Mouse (Mus musculus): ENCODE results near the gene Fermt1. TPM values are rescaled to one million over a fixed set of nuclear protein-coding genes. Genes with fewer than 3 reads are reported as not detected.
A peak's percentile ranks its signal among the peaks of the same experiment; 100 is the strongest.

Gene Fermt1
- polyA plus RNA-seq, 1 experiment from 2014 or later = 8.6 TPM

DNA sequence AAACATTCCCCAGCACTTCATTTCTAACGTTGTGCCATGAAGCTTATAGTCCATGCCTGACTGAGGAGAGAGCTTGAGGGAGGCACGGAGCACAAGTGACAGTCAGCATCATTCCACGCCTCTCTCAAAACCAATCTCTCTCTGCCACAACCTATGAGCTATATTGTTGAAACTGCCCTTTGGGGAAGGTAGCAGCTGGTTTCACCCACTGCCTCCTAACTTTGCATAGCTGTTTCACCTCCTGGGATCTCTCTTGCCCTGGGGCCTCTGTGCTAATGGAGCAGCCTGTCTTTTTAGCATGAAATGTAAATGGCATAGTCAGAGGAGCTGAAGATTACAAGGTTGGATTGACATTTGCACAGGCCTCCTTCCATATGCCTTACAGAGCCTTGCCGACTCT lies 43.6 kb downstream of the Fermt1 start:
- H3K36me3 ChIP-seq = no peaks in the 10 kb centered on the region

DNA sequence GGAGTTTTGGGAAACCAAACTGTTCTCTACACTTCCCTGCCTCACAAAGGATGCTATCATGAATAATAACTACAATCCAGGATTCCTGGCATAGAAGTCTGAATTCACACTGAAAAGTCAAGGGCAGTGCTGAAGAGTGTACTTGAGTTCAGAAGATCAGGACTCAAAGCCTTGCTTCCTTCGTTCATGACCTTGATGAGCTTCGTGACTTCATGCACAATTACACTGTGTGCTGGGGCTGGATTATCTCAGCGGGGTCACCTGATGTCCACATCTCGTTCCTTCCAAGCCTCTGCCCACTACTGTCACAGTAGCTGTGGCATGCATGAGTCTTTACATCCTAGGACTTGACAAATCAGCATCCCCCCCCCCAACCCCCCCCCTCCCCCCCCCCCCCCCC lies 44.1 kb downstream of the Fermt1 start:
- 83% methylated on average over 4 of the region's 4 CpGs for WGBS
- H3K36me3 ChIP-seq = no peaks in the 10 kb centered on the region
- no peaks in the 10 kb centered on the region for H3K27me3 ChIP-seq (ENCODE audit: insufficient read depth, poor library complexity, severe bottlenecking)
- no peak overlapping the region for H3K27ac ChIP-seq
- no peak for DNase-seq (ENCODE audit: low spot score)
- no peaks in the 10 kb centered on the region for H3K9me3 ChIP-seq
- H3K4me3 ChIP-seq = no peak overlapping the region
- H3K4me1 ChIP-seq (replicated peaks) = no peaks in the 10 kb centered on the region

More for the DNA sequence above, 43.6 kb downstream of the Fermt1 start:
- no peak for DNase-seq (ENCODE audit: low spot score)
- Histone ChIP-seq H3K27me3 (ENCODE audit: insufficient read depth, poor library complexity, severe bottlenecking) (no peaks in the 10 kb centered on the region), H3K4me3 (no peak overlapping the region), H3K9me3 (no peaks in the 10 kb centered on the region), H3K27ac (no peak overlapping the region), H3K4me1 (replicated peaks) (no peaks in the 10 kb centered on the region)
- WGBS = 80% methylated on average over 3 of the region's 4 CpGs

DNA sequence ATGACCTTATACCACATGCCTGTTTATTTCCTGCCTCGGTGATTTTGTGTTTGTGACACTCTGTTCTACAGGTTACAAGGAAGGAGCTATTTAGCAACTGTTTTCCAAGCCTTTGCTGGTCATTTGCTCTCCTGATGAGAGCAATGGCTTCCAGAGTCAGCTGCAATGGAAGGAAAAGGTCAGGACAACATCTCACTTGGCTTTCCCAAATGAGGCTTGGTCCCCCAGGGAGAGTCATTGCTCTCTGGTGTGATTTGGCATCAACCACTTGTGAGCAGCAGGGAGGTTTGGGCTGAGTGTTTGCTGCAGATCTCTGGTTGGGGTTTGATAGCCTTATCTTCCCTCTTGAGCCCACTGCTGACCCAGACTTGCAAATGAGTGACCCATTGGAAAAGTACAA lies 45.1 kb downstream of the Fermt1 start:
- H3K27me3 ChIP-seq (ENCODE audit: insufficient read depth, poor library complexity, severe bottlenecking) = no peaks in the 10 kb centered on the region
- no peaks in the 10 kb centered on the region for H3K9me3 ChIP-seq
- H3K27ac ChIP-seq = no peak overlapping the region
- H3K36me3 ChIP-seq = no peaks in the 10 kb centered on the region
- H3K4me1 ChIP-seq (replicated peaks) = no peaks in the 10 kb centered on the region
- WGBS = 85% methylated on average over 1 of the region's 1 CpGs
- DNase-seq (ENCODE audit: low spot score) = no peak
- H3K4me3 ChIP-seq = no peak overlapping the region

DNA sequence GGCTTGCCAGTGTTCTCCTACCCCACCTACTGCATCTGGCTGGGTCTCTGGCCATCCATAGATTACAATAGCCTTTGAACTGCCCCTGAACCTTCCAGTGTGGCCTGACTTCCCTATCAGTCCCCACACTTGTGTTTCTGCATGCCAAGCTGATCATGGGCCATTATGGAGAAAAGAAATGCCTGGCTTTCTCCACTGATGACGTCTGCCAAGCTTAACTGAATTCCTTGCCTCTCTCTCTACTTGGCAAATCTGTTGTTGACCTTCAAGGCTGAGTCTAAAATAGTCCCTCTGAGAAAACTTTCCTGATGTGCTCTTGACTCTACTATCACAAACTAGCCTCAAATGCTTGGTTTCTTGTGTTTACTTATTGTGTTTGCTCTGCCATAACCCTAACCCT lies 47.5 kb downstream of the Fermt1 start:
- DNase-seq (ENCODE audit: low spot score) = no peak
- WGBS = 53% methylated on average over 1 of the region's 1 CpGs
- H3K9me3 ChIP-seq = no peaks in the 10 kb centered on the region

DNA sequence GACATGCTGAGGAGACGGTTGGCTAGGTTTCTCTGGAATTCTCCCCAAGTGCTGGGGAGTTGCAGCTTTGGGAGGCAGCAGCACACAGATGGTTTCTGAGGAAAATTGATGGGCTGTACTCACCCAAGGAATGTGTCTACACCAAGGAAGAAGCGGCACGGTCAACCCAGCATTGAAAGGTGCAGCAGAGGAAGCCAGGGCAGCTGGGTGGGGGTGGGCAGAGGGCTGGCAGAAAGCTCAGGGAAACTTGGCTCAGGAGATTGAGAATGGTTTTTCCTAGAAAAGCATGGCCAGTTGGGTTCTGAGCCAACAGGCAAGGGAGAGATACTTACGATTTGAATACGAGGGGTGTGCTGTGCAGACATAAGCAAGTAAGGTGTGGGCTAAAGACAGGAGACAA lies 51.9 kb downstream of the Fermt1 start:
- Histone ChIP-seq H3K27ac (no peak overlapping the region), H3K4me3 (no peak overlapping the region), H3K9me3 (no peaks in the 10 kb centered on the region), H3K4me1 (replicated peaks) (no peaks in the 10 kb centered on the region), H3K27me3 (ENCODE audit: insufficient read depth, poor library complexity, severe bottlenecking) (no peaks in the 10 kb centered on the region), H3K36me3 (no peaks in the 10 kb centered on the region)
- DNase-seq (ENCODE audit: low spot score) = no peak
- WGBS = 90% methylated on average over 5 of the region's 5 CpGs

More for the DNA sequence above, 47.5 kb downstream of the Fermt1 start:
- no peaks in the 10 kb centered on the region for H3K27me3 ChIP-seq (ENCODE audit: insufficient read depth, poor library complexity, severe bottlenecking)
- H3K4me1 ChIP-seq (replicated peaks) = no peaks in the 10 kb centered on the region
- H3K27ac ChIP-seq = no peak overlapping the region
- H3K36me3 ChIP-seq = no peaks in the 10 kb centered on the region
- H3K4me3 ChIP-seq = no peak overlapping the region

DNA sequence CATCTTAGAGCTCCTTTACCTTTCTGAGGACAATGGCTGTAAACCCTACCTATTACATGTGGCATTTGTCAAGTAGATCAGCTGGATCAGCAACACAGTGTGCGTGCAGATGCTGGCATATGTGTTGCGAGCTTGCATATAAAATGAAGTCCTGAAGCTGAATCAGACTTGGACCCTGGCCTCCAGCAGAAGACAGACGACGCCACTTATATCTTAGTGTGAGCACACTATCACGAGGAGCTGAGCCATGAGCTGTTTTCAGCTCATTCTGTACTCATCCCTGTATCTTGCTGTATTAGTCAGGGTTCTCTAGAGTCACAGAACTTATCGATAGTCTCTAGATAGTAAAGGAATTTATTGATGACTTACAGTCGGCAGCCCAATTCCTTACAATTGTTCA lies 60.4 kb downstream of the Fermt1 start:
- DNase-seq (ENCODE audit: low spot score) = no peak
- no peaks in the 10 kb centered on the region for H3K9me3 ChIP-seq
- WGBS = 91% methylated on average over 7 of the region's 7 CpGs
- H3K4me1 ChIP-seq (replicated peaks) = peaks cover 12% of the 10 kb centered on the region
- H3K36me3 ChIP-seq = no peaks in the 10 kb centered on the region
- H3K4me3 ChIP-seq = no peak overlapping the region
- peaks cover 16% of the 10 kb centered on the region for H3K27me3 ChIP-seq (ENCODE audit: insufficient read depth, poor library complexity, severe bottlenecking)
- H3K27ac ChIP-seq = no peak overlapping the region

DNA sequence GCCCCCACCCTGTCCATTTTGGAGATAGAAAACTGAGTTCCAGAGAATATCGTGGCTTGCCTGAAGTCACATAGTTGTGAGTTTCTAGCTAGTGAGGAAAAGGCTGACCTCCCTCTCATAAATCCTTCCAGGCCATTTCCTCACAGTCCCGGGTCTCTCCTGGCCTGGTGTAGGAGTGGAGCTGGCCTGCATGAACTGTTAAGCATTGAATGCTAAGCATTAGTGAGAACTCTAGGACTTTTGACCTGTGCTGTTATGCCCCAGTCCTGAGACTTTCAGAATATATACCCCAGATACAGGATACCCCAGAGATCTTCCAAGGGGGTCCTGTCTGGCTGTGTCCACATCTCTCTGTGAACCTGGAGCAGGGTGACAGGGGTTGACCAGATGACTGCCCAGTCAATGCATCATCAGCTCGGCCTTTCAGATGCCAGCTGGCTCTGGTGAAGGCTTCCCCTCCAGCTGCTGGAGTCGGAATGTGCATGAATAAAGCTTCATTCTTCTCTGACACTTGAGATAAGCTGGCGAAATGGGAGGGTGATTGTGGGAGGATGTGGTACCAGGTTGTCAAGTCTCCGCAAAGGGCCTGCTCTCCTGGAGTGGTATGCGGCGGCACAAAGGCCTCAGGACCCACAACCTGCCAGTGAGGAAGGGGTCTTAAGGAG lies 61.3 kb downstream of the Fermt1 start:
- WGBS = 80% methylated on average over 8 of the region's 8 CpGs
- Histone ChIP-seq H3K27me3 (ENCODE audit: insufficient read depth, poor library complexity, severe bottlenecking) (peaks cover 24% of the 10 kb centered on the region), H3K4me1 (replicated peaks) (peaks cover 21% of the 10 kb centered on the region)

DNA sequence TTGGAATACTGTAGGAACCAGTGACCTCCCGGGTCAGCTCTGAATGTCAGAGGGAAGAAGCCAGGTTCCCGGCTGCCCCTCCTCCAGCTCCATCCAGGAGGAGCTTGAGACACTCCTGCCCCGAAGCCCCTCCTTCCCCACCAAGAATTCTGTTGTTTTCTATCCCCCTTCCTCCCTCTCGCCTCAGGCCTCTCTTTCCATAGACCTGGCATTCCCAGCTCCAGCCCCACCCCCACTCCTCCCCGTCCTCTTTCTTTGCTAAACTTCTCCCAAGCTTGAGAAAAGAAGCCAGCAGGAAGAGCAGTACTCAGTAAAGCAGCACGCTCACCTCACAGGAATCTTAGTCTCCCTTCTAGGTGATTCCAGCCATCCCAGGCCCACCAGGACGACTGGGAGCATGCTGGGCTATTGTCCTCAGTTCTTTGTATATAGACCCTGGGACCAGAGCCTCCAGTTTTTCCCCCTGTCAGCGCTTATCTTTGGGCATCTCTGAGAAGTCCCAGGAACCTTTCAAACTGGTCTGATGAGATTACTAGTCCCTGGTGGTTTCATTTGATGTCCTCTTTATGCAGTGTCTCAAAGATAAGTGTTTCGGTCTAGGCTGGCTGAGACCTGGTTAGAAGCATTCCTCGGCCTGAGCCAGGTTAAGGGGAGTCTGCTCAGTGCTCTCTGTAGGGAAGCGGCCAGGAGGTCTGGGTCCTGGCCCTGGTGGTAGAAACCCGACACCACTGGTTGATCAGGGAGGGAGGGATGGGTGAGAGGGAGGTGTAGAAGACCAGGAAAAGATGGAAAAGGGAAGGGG lies 64.7 kb downstream of the Fermt1 start, which contains the start of gene Lrrn4:
Gene Lrrn4 (minus strand): TSS at position 48 of the 802 bp plus-strand sequence.
- Histone ChIP-seq H3K9me3 (no peaks in the 10 kb centered on the region), H3K27ac (no peak within 1 kb of the TSS; the same call in 1 of the 2 replicates), H3K36me3 (no peaks in the 10 kb centered on the region), H3K4me3 (peak within 1 kb of the TSS; percentile 68), H3K4me1 (replicated peaks) (peaks cover 33% of the 10 kb centered on the region), H3K27me3 (ENCODE audit: insufficient read depth, poor library complexity, severe bottlenecking) (peaks cover 50% of the 10 kb centered on the region)
- peak; percentile 34 for DNase-seq (ENCODE audit: low spot score)
- WGBS = 3% methylated on average over 12 of the region's 12 CpGs

More for the DNA sequence above, 61.3 kb downstream of the Fermt1 start:
- H3K27ac ChIP-seq = no peak overlapping the region
- DNase-seq (ENCODE audit: low spot score) = no peak
- H3K9me3 ChIP-seq = no peaks in the 10 kb centered on the region
- H3K36me3 ChIP-seq = no peaks in the 10 kb centered on the region
- H3K4me3 ChIP-seq = no peak overlapping the region

DNA sequence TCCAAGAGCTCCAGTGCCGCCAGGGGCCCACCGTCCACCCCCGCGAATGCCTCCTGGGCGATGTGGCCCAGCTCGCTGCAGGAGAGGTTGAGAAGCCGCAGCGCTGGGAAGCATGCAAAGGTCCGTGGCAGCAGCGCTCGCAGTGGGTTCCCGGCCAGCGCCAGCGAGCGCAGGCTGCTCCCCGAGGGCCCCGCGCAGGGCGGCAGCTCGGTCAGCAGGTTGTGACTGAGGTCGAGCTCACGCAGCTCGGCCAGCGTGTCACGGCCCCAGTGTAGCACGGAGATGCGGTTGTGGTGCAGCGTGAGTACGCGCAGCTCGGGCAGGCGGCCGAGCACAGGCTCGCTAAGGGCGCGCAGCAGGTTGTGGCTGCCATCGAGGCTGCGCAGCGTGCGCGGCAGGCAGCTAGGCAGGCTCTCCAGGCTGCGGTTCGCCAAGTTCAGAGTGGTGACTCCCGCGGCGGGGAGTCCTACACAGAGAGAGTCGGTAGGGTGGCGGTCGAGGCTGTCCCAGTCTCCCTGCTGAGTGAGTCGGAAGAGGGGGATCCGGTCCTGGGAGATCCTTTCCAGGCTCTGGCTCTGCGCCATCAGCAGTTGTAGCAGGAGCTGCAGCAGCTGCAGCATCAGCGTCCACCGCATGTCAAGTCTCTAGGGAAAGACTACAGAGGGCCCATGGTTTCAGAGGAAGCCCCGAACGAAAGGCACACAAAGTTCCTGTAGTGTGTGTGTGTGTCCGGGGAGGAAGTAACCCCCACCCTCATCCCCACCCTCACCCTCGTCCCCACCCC lies 66.3 kb downstream of the Fermt1 start:
- under 1% methylated on average over 58 of the region's 58 CpGs for WGBS
- Histone ChIP-seq H3K27me3 (ENCODE audit: insufficient read depth, poor library complexity, severe bottlenecking) (peaks cover 50% of the 10 kb centered on the region), H3K36me3 (no peaks in the 10 kb centered on the region), H3K4me3 (peak overlapping the region; percentile 68), H3K9me3 (no peaks in the 10 kb centered on the region), H3K4me1 (replicated peaks) (peaks cover 33% of the 10 kb centered on the region), H3K27ac (peak overlapping the region; percentile 59; the same call in 1 of the 2 replicates)
- peak; percentile 62 for DNase-seq (ENCODE audit: low spot score)

DNA sequence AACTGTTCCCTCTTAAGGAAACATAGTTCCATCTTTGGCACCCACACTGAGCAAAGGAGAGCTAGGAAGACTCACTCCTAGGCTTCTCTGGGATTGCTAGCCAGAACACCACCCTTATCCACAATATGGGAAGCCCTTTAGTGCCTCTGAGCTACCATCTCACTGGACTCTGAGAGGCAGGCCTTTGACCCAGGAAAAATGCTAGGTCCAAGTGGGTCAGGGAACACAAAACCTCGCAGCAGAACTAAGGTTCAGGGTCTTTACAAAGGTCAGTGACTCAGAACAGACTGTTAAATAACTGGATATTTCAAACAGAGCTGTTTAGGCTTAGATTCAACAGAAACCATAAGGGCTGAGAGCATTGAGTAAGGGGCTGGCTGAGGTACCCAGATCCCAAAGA lies 68.7 kb downstream of the Fermt1 start:
- Histone ChIP-seq H3K9me3 (no peaks in the 10 kb centered on the region), H3K4me3 (no peak overlapping the region), H3K27me3 (ENCODE audit: insufficient read depth, poor library complexity, severe bottlenecking) (peaks cover 50% of the 10 kb centered on the region), H3K4me1 (replicated peaks) (peaks cover 33% of the 10 kb centered on the region), H3K36me3 (no peaks in the 10 kb centered on the region), H3K27ac (no peak overlapping the region)
- no peak for DNase-seq (ENCODE audit: low spot score)
- 64% methylated on average over 1 of the region's 1 CpGs for WGBS

DNA sequence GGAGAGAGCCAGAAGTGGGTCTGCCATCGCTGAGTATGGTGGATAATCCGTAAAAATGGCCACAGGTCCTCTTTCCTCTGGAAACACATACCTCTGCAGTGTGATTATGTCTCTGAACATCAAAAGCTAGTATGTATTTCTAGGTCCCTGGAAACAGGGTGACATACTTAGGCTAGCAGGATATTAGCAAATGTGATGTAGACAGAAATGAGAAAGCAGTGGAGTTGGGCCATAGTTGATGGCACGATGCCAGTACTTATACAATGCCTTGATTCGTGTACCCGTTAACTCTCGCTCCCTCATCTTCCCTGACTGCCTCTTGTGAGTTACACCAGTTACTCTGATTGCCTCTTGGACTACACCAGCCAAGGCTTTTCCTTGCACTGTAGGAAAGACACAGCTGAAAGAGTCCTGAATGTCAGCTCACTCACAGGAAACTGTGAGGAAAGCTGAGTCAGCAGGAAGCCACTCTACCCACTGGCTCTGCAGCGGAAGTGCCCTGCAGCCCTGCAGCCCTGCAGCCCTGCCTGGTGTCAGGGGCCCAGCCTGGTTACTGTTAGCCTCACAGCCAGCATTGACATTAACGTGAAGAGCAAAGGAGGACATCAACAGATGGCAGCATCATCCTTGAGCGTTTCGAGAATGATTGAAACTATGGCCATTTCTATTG lies 71.9 kb downstream of the Fermt1 start:
- no peak overlapping the region for H3K4me3 ChIP-seq
- peaks cover 19% of the 10 kb centered on the region for H3K27me3 ChIP-seq (ENCODE audit: insufficient read depth, poor library complexity, severe bottlenecking)
- H3K27ac ChIP-seq = no peak overlapping the region
- DNase-seq (ENCODE audit: low spot score) = no peak
- WGBS = 88% methylated on average over 10 of the region's 10 CpGs
- no peaks in the 10 kb centered on the region for H3K36me3 ChIP-seq
- no peaks in the 10 kb centered on the region for H3K9me3 ChIP-seq
- peaks cover 5% of the 10 kb centered on the region; the same call in 1 of the 2 replicates for H3K4me1 ChIP-seq (replicated peaks)

DNA sequence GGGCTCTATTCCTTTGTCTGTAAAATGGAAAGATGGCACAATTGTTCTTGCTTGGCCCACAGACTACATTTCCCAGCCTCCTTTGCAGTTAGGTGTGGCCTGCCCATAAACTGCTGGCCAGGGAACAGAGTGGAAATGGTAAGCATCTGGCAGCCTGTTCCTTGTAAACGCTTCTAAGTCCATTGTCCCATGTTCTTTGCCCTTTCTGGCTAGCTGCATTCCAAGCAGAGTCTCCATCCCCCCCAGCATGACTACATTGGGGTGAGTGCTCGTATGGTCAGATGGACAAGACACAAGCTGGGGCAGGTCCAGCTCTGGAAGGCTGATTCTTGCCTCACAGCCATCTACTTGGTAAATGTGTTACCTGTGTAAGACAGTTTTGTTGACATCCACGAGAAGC lies 74.0 kb downstream of the Fermt1 start:
- WGBS = 75% methylated on average over 3 of the region's 3 CpGs
- Histone ChIP-seq H3K36me3 (peaks cover 9% of the 10 kb centered on the region), H3K9me3 (no peaks in the 10 kb centered on the region), H3K27me3 (ENCODE audit: insufficient read depth, poor library complexity, severe bottlenecking) (no peaks in the 10 kb centered on the region), H3K4me3 (no peak overlapping the region), H3K4me1 (replicated peaks) (no peaks in the 10 kb centered on the region), H3K27ac (no peak overlapping the region)
- DNase-seq (ENCODE audit: low spot score) = no peak
